Mouse (Mus musculus): ENCODE results near the gene Tnfrsf13c. TPM values are rescaled to one million over a fixed set of nuclear protein-coding genes. Genes with fewer than 3 reads are reported as not detected.

The Tnfrsf13c gene
- polyA plus RNA-seq, 1 experiment from 2014 or later = not detected

DNA sequence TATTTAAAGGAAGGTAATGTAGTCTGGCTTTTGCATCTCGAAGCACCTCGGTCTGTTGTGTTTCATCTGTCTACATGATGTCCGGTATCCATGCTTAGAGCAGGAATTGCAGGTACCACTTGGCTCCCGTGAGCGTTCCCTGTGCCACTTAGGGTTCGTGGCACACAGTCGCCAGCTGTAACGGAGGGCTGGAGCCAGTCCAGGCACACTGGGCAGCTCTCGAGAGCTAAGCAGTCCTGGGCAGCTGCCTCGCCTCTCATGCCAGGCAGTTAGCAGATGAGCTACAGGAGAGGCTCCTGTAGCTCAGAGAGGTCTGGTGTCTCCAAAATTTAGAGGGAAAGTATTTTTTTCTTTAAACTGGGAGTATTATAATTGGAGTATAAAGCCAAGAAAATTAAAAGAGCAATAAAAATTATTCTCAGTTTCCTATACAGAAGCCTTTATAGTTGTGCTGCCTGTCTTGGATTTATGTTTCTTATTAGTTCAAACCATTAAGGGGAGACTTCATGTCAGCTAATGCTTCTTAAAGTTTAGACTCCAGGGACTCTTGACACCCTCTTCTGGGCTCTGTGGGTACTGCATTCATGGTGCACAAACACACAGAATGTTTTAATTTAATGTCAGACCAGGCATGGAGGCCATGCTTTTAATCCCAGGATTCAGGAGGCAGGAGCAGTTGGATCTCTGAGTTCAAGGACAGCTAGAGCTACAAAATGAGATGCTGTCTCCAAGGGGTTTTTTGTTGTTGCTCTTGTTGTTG, 35.5 kb downstream of the Tnfrsf13c start:
- peak; percentile 73 for DNase-seq
- no peak overlapping the region for H3K9ac ChIP-seq
- no peak for ATAC-seq (ENCODE audit: insufficient read depth)
- no peak overlapping the region for H3K4me2 ChIP-seq
- H3K4me1 ChIP-seq (ENCODE audit: insufficient read depth) = no peaks in the 10 kb centered on the region
- no peak overlapping the region for H3K4me3 ChIP-seq (ENCODE audit: low read depth, low read length)
- no peaks in the 10 kb centered on the region for H3K9me3 ChIP-seq (ENCODE audit: low read depth, low read length)
- 96% methylated on average over 10 of the region's 10 CpGs for WGBS
- TF ChIP-seq CTCF (IDR thresholded peaks at IDR 0.05; ENCODE audit: low read depth) = peak; percentile 64
- no peak overlapping the region for H3K27ac ChIP-seq (ENCODE audit: low read depth)
- H3K36me3 ChIP-seq (ENCODE audit: insufficient read depth) = peaks cover 97% of the 10 kb centered on the region
- no peaks in the 10 kb centered on the region for H3K27me3 ChIP-seq (ENCODE audit: insufficient read depth, low read length)

DNA sequence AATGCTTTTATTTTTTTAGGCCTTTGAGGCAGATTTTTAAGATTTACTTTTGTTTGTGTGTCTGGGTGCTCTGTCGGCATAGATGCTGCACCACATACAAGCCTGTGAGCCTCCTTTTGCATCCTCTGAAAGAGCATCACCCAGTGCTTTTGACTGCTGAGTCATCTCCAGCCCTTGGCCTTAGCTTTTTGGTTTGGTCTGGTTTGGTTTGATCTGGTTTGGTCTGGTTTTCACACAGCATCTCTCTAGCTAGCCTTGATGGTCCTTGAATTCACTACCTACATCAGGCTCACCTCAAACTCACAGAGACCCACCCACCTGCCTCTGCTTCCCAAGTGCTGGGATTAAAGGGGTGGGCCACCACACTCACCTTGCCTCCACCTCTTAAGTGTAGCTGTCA, 36.2 kb downstream of the Tnfrsf13c start:
- Histone ChIP-seq H3K36me3 (ENCODE audit: insufficient read depth) (peaks cover 97% of the 10 kb centered on the region), H3K4me1 (ENCODE audit: insufficient read depth) (no peaks in the 10 kb centered on the region), H3K9ac (no peak overlapping the region), H3K27me3 (ENCODE audit: insufficient read depth, low read length) (no peaks in the 10 kb centered on the region), H3K27ac (ENCODE audit: low read depth) (no peak overlapping the region), H3K4me3 (ENCODE audit: low read depth, low read length) (no peak overlapping the region), H3K9me3 (ENCODE audit: low read depth, low read length) (no peaks in the 10 kb centered on the region), H3K4me2 (no peak overlapping the region)
- DNase-seq (no peak), ATAC-seq (ENCODE audit: insufficient read depth) (no peak)
- WGBS = 94% methylated on average over 1 of the region's 1 CpGs
- TF ChIP-seq CTCF (IDR thresholded peaks at IDR 0.05; ENCODE audit: low read depth) = no peak

DNA sequence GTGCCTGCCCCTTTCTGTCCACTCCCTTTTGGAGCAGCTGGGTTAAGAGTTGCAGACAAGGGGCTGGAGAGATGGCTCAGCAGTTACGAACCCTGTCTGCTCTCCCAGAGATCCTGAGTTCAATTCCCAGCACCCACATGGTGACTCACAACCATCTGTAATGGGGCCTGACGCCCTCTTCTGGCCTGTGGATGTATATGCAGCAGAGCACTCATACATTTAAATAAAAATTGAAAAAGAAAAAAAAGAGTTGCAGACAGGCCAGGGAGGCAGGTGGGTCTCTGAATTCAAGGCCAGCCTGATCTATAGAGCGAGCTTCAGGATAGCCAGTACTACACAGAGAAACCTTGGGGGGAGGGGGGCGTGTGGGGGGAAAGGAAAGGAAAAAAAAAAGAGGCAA, 36.8 kb downstream of the Tnfrsf13c start:
- no peaks in the 10 kb centered on the region for H3K9me3 ChIP-seq (ENCODE audit: low read depth, low read length)
- WGBS = 86% methylated on average over 4 of the region's 4 CpGs
- peaks cover 97% of the 10 kb centered on the region for H3K36me3 ChIP-seq (ENCODE audit: insufficient read depth)
- no peak overlapping the region for H3K4me3 ChIP-seq (ENCODE audit: low read depth, low read length)
- H3K4me2 ChIP-seq = no peak overlapping the region
- no peak for ATAC-seq (ENCODE audit: insufficient read depth)
- H3K27me3 ChIP-seq (ENCODE audit: insufficient read depth, low read length) = no peaks in the 10 kb centered on the region
- H3K4me1 ChIP-seq (ENCODE audit: insufficient read depth) = no peaks in the 10 kb centered on the region
- TF ChIP-seq CTCF (IDR thresholded peaks at IDR 0.05; ENCODE audit: low read depth) = no peak
- no peak overlapping the region for H3K9ac ChIP-seq
- no peak overlapping the region for H3K27ac ChIP-seq (ENCODE audit: low read depth)
- DNase-seq = no peak

DNA sequence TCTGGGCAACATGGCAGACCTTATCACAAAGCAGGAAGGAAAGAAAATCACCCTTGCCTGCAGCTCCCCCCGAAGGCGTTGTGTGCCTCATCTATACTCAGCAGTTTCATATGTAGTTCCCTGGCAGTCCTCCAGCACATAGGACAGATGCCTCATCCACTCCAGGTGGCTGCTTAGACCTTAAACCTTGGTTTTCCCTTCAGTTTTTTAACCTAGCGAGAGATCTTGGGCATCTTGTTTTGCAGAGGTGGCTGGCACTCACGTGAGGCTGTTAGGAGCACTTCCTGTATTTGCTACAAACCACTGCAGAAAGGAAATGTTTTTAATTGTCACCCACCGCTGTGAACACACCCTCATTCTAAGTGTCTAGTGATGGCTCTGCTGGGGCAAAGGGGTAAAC, 37.2 kb downstream of the Tnfrsf13c start:
- DNase-seq (no peak), ATAC-seq (ENCODE audit: insufficient read depth) (no peak)
- Histone ChIP-seq H3K27me3 (ENCODE audit: insufficient read depth, low read length) (no peaks in the 10 kb centered on the region), H3K36me3 (ENCODE audit: insufficient read depth) (peaks cover 97% of the 10 kb centered on the region), H3K4me2 (no peak overlapping the region), H3K9ac (no peak overlapping the region), H3K4me3 (ENCODE audit: low read depth, low read length) (no peak overlapping the region), H3K9me3 (ENCODE audit: low read depth, low read length) (peaks cover 4% of the 10 kb centered on the region; the same call in 1 of the 2 replicates), H3K4me1 (ENCODE audit: insufficient read depth) (no peaks in the 10 kb centered on the region), H3K27ac (ENCODE audit: low read depth) (peak overlapping the region; percentile 50)
- WGBS = 90% methylated on average over 5 of the region's 5 CpGs
- no peak for TF ChIP-seq CTCF (IDR thresholded peaks at IDR 0.05; ENCODE audit: low read depth)

DNA sequence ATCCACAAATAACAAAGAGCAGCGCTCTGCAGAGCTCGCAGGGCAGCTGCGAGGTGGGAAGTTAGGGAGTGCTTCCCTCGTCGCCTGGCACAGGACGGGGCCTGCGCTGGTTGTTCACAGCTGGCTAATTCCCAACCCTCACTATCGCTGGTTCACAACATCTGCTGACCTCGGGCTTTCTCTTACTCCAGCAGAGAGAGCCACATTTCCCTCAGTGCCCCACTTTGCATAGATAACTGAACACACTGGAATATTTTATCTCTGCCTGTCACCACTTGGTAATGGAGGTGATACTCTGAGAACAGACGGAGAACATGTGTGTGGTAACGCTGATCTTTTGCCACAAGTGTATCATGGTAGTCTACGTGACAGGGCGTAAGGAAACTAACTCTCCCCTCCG, 38.0 kb downstream of the Tnfrsf13c start:
- Histone ChIP-seq H3K36me3 (ENCODE audit: insufficient read depth) (peaks cover 97% of the 10 kb centered on the region), H3K4me3 (ENCODE audit: low read depth, low read length) (no peak overlapping the region), H3K9ac (no peak overlapping the region), H3K9me3 (ENCODE audit: low read depth, low read length) (peaks cover 4% of the 10 kb centered on the region; the same call in 1 of the 2 replicates), H3K27me3 (ENCODE audit: insufficient read depth, low read length) (no peaks in the 10 kb centered on the region), H3K27ac (ENCODE audit: low read depth) (0 out of 2 replicates have a peak overlapping the region, but pooled peaks have one; percentile 18), H3K4me2 (no peak overlapping the region), H3K4me1 (ENCODE audit: insufficient read depth) (no peaks in the 10 kb centered on the region)
- DNase-seq (no peak), ATAC-seq (ENCODE audit: insufficient read depth) (no peak; the same call in 1 of the 2 replicates)
- WGBS = 60% methylated on average over 14 of the region's 14 CpGs
- no peak for TF ChIP-seq CTCF (IDR thresholded peaks at IDR 0.05; ENCODE audit: low read depth)

DNA sequence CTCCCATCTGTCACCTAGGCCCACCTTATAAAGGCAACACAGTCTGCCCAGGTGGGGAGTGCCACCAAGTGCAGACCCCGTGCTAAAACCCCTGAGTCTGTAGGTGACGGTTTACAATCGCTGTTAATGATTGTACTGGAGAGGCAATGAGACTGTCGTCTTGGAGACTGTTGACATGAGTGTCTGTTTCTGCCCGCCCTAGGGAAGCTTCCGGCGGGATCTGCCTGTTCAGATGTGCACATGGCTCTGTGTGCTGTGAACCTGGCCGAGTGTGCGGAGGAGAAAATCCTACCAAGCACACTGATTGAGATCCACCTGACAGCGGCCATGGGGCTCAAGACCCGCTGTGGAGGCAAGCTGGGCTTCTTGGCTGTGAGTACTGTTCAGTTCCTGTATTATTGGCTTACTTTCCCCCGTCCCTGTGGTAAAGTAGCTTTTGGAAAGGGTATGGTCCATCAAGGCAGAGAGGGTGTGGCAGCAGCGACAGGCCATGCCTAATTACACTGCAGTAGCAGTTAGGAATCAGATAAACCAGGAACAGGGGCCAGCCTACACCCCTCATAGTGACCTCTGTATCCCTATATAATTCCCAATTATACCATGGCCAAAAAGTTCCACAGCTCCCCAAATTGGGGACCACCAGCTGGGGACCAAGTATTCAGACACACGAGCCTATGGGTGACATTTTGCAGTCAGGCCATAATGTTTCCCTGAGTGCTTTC, 38.9 kb downstream of the Tnfrsf13c start:
- ATAC-seq (ENCODE audit: insufficient read depth) = no peak
- Histone ChIP-seq H3K27ac (ENCODE audit: low read depth) (no peak overlapping the region), H3K4me3 (ENCODE audit: low read depth, low read length) (no peak overlapping the region), H3K27me3 (ENCODE audit: insufficient read depth, low read length) (no peaks in the 10 kb centered on the region), H3K4me2 (no peak overlapping the region), H3K4me1 (ENCODE audit: insufficient read depth) (no peaks in the 10 kb centered on the region), H3K36me3 (ENCODE audit: insufficient read depth) (peaks cover 97% of the 10 kb centered on the region), H3K9me3 (ENCODE audit: low read depth, low read length) (peaks cover 4% of the 10 kb centered on the region; the same call in 1 of the 2 replicates), H3K9ac (no peak overlapping the region)
- no peak for DNase-seq
- WGBS = 74% methylated on average over 14 of the region's 14 CpGs
- TF ChIP-seq CTCF (IDR thresholded peaks at IDR 0.05; ENCODE audit: low read depth) = no peak

DNA sequence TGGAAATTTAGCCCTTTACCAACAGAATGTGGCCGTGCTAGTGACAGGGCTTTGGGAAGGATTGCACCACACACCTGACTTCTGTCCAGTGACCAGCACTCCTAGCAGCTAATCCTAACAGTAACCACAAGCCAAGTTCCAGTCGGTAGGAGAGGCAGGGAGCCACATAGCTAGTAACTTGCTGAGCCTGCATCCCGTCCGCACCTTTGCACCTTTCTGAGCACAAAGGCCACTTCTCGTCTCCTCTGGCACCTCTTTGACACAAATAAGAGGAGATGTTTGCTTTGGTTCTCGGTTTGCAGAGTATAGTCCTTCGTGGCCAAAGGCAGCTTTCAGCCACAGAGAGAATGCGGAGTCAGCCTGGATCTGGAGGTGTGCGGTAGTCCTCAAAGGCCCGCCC, 39.5 kb downstream of the Tnfrsf13c start:
- no peak overlapping the region for H3K4me2 ChIP-seq
- peaks cover 4% of the 10 kb centered on the region; the same call in 1 of the 2 replicates for H3K9me3 ChIP-seq (ENCODE audit: low read depth, low read length)
- 71% methylated on average over 10 of the region's 10 CpGs for WGBS
- no peak overlapping the region for H3K9ac ChIP-seq
- no peak for TF ChIP-seq CTCF (IDR thresholded peaks at IDR 0.05; ENCODE audit: low read depth)
- no peaks in the 10 kb centered on the region for H3K27me3 ChIP-seq (ENCODE audit: insufficient read depth, low read length)
- DNase-seq (no peak), ATAC-seq (ENCODE audit: insufficient read depth) (no peak)
- no peaks in the 10 kb centered on the region for H3K4me1 ChIP-seq (ENCODE audit: insufficient read depth)
- H3K36me3 ChIP-seq (ENCODE audit: insufficient read depth) = peaks cover 98% of the 10 kb centered on the region
- no peak overlapping the region for H3K27ac ChIP-seq (ENCODE audit: low read depth)
- H3K4me3 ChIP-seq (ENCODE audit: low read depth, low read length) = no peak overlapping the region

Measured in lung, embryonic 14.5 days (tissue).